Mouse (Mus musculus): Measurements from ENCODE around the gene Zbtb7a. TPM values are rescaled to one million over a fixed set of nuclear protein-coding genes. Genes with fewer than 3 reads are reported as not detected.
A peak's percentile ranks its signal among the peaks of the same experiment; 100 is the strongest.

Gene Zbtb7a
- 15.3 and 16.2 TPM in 2 replicates for polyA plus RNA-seq (2015; fragmentation: Nextera tagmentation; extraction: Ambion mirVana)

DNA sequence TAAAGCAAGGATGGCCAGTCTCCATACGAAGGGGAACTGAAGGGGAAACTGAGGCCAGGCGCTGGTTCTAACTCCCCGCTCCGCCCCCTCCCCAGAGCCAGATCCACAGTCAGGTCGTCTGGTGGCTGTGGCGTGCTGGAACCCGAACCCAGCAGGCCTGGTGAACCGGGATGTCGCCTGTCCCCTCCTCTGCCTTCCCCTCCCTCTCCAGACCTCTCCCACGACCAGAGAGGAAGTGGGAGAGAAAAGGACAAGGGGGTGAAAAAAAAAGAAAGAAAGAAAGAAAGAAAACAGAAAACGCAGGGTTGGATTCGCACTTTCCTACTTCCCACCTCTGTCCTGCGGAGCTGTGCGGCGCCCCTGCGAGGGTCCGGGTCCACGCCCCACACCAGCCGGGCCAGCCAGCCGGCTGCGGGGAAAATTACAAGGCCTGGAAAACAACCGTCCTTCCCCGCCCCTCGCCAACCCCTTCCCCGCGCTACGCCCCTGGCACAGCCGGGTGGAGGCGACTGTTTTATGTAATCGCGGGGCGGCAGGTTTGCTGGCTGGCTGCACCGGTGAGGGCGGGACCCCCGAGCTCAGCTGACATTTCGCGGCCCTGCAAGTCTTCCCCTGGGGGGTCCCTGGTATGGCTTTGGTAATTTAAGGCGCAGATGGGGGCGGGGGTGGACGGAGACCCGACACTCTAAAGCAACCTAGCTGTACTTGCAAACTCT lies at the start of gene Zbtb7a:
Zbtb7a (plus strand) TSS at position 255 of the 716 bp plus-strand sequence.
- no peaks in the 10 kb centered on the region for H3K36me3 ChIP-seq
- no peaks in the 10 kb centered on the region for H3K9me3 ChIP-seq
- peaks cover 35% of the 10 kb centered on the region for H3K4me1 ChIP-seq (replicated peaks)
- H3K4me2 ChIP-seq: peak within 1 kb of the TSS; percentile 97
- no peak for ATAC-seq (ENCODE audit: low FRiP score, low read depth)
- peak within 1 kb of the TSS; percentile 96 for H3K4me3 ChIP-seq
- peak within 1 kb of the TSS; percentile 98 for H3K27ac ChIP-seq (replicated peaks)
- WGBS: 1% methylated on average over 40 of the region's 41 CpGs
- H3K9ac ChIP-seq: peak within 1 kb of the TSS; percentile 96
- peaks cover 40% of the 10 kb centered on the region for H3K27me3 ChIP-seq

DNA sequence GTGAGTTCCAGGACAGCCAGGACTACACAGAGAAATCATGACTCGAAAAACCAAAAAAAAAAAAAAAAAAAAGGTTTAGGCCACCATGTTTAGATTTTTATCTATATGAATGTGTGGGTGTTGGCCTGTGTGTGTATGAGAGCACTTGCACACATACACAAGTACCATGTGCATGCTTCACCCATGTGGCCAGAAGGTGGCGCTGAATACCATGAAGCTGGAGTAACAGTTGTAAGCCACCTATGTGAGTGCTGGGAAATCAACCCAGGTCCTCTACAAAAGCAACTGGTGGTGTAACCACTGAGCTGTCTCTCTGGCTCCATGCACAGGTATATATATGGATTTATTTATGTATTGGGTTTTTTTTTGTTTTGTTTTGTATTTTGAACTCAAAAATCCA lies 48.0 kb upstream of the Zbtb7a start:
- WGBS: 52% methylated on average over 2 of the region's 2 CpGs
- Histone ChIP-seq H3K27me3 (no peaks in the 10 kb centered on the region), H3K4me2 (no peak overlapping the region), H3K4me3 (no peak overlapping the region), H3K27ac (replicated peaks) (no peak overlapping the region), H3K36me3 (peaks cover 9% of the 10 kb centered on the region), H3K4me1 (replicated peaks) (0 out of 2 replicates have a peak, but pooled peaks cover 6% of the 10 kb centered on the region), H3K9ac (no peak overlapping the region), H3K9me3 (no peaks in the 10 kb centered on the region)
- no peak for ATAC-seq (ENCODE audit: low FRiP score, low read depth)

DNA sequence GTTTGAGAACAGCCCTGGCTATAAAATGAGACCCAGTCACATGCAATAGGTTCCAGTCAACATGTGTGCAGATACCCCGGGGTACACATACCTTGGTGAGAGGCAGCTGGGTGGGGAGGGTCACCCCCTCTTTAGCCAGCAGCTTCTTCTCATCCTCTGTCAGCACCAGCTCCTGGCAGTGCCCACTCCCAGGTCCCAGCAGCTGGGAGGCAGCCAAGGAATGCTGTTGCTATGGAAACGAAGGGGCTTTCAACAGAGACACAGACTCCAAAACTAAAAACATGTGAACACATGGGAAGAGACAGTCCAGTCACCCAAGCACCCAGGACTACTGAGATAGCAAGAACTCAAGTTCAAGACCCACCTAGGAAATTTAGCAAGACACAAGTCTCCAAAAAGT lies 45.8 kb upstream of the Zbtb7a start:
- no peaks in the 10 kb centered on the region for H3K9me3 ChIP-seq
- 0 out of 2 replicates have a peak, but pooled peaks cover 6% of the 10 kb centered on the region for H3K4me1 ChIP-seq (replicated peaks)
- no peaks in the 10 kb centered on the region for H3K27me3 ChIP-seq
- H3K4me3 ChIP-seq: no peak overlapping the region
- 57% methylated on average over 2 of the region's 2 CpGs for WGBS
- H3K36me3 ChIP-seq: no peaks in the 10 kb centered on the region
- no peak overlapping the region for H3K27ac ChIP-seq (replicated peaks)
- no peak overlapping the region for H3K9ac ChIP-seq
- no peak overlapping the region for H3K4me2 ChIP-seq
- ATAC-seq (ENCODE audit: low FRiP score, low read depth): 0 out of 2 replicates have a peak, but pooled peaks have one; percentile 29

DNA sequence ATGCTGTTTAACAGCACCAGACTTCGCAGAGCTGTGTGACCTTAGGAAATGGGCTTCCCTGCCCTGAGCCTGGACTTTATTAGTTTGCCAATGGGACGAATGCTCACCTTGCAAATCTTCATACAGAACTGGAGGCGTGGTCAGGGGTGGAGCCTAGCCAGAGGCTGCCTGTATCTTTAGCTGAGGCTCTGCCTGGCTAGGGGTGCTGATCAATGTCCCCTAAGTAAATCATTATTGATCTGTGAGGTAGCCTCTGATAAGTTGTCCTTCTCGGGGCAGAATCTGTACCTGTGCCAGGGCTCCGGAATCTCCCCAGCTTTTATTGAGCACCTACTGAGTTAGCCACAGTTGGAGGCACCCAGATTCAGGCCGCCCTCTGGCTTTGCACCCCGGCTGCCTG lies 44.4 kb upstream of the Zbtb7a start:
- Histone ChIP-seq H3K4me3 (no peak overlapping the region), H3K4me2 (no peak overlapping the region), H3K27me3 (no peaks in the 10 kb centered on the region), H3K9ac (no peak overlapping the region), H3K9me3 (no peaks in the 10 kb centered on the region), H3K36me3 (no peaks in the 10 kb centered on the region), H3K4me1 (replicated peaks) (0 out of 2 replicates have a peak, but pooled peaks cover 6% of the 10 kb centered on the region), H3K27ac (replicated peaks) (no peak overlapping the region)
- no peak for ATAC-seq (ENCODE audit: low FRiP score, low read depth)
- 84% methylated on average over 7 of the region's 7 CpGs for WGBS

DNA sequence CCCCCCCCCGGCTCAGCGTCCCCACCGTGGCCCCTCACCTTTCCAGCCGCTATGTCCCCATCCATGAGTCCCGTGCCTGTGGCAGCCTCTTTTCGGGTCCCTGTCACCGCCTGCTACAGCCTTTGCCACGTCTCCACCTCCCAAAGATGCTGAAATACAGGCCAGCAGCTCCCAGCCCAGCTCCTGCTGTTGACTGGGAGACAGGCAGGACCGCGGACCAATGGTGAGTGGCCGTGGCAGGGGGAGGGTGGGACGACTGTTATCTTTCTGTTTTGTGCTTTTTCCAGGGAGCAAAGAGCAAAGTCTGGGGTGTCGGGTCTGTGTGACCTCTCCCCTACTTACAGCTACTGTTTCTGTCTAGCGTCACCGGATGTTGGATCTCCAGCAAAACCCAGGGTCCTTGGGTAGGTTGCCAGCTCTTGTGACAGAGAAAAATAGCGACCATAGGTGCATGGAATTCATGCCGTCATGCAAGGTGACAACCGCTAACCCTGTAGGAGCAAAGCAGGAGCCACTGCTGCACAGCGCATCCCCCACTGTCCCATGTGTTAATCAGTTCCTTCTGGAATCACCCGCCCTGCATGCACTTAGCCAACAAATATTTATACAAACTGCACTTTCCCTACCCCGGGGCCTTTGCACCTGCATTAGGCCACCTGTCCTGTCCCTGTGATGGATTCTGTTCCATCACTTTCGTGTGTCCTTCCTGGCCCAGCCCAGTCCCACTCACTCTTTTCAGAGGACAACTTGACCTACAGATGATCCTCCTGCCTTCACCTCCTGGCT lies 42.4 kb upstream of the Zbtb7a start:
- 0 out of 2 replicates have a peak, but pooled peaks cover 6% of the 10 kb centered on the region for H3K4me1 ChIP-seq (replicated peaks)
- no peak overlapping the region for H3K4me3 ChIP-seq
- WGBS: 58% methylated on average over 22 of the region's 22 CpGs
- H3K27me3 ChIP-seq: no peaks in the 10 kb centered on the region
- no peaks in the 10 kb centered on the region for H3K36me3 ChIP-seq
- H3K4me2 ChIP-seq: no peak overlapping the region
- H3K9me3 ChIP-seq: no peaks in the 10 kb centered on the region
- no peak overlapping the region for H3K27ac ChIP-seq (replicated peaks)
- ATAC-seq (ENCODE audit: low FRiP score, low read depth): no peak
- H3K9ac ChIP-seq: no peak overlapping the region

DNA sequence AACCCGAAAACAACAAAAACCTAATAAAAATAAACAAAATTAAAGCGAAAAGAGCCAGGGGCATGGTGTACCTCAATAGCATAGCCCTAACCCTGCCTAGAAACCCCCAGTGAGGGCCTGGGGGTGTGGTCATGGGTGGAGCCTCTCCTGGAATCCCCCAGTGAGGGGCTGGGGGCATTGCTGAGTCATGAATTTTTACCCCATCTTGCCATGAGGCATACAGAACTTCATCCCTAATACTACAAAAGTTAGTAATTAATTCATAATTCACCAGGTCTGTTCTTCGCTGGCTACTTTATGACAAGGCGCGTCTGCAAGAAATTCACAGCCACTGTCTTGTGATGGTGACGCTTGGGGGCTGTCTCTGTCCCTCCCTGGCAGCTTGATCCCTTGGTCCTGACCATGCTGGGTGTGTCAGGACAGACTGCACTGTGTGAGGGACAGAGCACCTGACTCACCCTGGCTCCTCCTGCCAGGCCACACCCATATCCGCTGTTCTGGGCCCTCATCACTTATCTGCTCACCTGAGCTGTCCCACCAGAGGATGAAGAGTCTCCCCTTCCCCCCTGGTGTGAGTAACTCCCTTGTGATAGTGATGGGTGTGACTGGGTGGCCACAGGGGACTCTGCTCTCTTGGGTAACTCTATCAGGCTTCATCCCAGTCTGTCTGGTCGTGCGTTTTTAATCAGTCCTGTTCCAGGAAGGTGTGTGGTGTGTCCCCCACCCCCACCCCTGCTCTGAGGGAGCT lies 39.9 kb upstream of the Zbtb7a start:
- 60% methylated on average over 9 of the region's 9 CpGs for WGBS
- H3K27ac ChIP-seq (replicated peaks): no peak overlapping the region
- no peaks in the 10 kb centered on the region for H3K4me1 ChIP-seq (replicated peaks)
- H3K4me3 ChIP-seq: no peak overlapping the region
- H3K9ac ChIP-seq: no peak overlapping the region
- H3K27me3 ChIP-seq: no peaks in the 10 kb centered on the region
- ATAC-seq (ENCODE audit: low FRiP score, low read depth): no peak
- no peaks in the 10 kb centered on the region for H3K36me3 ChIP-seq
- H3K4me2 ChIP-seq: no peak overlapping the region
- no peaks in the 10 kb centered on the region for H3K9me3 ChIP-seq

DNA sequence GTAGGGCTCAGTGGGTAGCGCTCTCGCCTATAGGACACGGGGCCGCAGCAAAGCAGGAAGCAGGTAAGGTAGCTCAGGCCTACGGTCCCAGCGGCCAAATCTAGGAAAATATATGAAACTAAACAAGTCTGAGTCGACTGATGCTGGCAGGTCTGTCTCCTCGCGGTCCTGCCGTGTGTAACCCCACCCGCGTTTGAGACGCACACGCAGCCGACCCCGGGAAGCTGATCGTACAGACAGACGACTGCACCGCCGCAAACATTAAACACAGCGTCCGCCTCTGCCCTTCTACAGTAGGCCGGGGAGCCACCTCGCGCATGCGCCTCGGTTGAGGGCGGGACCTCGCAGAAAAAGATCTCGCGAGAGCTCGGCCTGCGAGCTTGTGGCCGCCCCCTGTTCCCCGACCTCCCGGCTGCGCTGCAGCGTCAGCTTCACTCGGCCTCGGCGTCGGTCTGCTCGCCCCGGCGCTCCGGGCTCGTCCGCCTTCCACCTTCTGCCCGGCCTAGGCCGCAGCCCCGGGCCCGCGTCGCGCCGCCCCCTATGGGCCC lies 29.4 kb upstream of the Zbtb7a start, which contains the start of gene Map2k2:
Map2k2 (plus strand) TSS at position 351 of the 548 bp plus-strand sequence.
- peak within 1 kb of the TSS; percentile 98 for H3K27ac ChIP-seq (replicated peaks)
- H3K36me3 ChIP-seq: peaks cover 23% of the 10 kb centered on the region
- peaks cover 26% of the 10 kb centered on the region for H3K4me1 ChIP-seq (replicated peaks)
- ATAC-seq (ENCODE audit: low FRiP score, low read depth): peak; percentile 95
- H3K27me3 ChIP-seq: no peaks in the 10 kb centered on the region
- no peaks in the 10 kb centered on the region for H3K9me3 ChIP-seq
- peak within 1 kb of the TSS; percentile 79 for H3K4me3 ChIP-seq
- H3K9ac ChIP-seq: peak within 1 kb of the TSS; percentile 98
- WGBS: 0% methylated on average over 52 of the region's 56 CpGs
- peak within 1 kb of the TSS; percentile 88 for H3K4me2 ChIP-seq

DNA sequence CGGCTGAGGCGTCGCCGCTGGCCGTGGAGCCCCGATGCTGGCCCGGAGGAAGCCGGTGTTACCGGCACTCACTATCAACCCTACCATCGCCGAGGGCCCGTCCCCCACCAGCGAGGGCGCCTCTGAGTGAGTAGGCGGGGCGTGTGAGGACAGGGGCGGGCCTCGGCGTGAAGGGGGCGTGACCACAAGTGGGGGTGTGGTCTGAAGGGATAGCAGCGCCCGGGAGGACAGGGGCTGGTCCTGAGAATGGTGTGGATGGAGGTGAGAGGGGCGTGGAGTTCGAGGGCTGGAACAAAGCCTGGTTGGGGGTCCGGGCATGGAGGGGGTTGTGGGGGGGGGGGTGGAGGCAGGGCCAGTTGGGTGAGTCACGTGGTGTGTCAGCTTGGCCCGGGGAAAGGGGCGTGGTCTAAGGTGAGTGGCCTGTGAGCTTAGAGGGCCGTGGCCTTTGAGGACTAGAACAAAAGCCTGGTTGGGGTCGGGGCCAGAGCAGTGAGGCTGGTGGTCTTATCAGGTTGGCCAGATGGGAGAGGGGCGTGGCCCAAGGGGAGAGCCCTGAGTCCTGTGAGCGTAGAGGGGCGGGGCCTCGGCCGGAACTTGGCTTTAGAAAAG lies 28.8 kb upstream of the Zbtb7a start:
- peak; percentile 90 for ATAC-seq (ENCODE audit: low FRiP score, low read depth)
- Histone ChIP-seq H3K4me1 (replicated peaks) (peaks cover 26% of the 10 kb centered on the region), H3K36me3 (peaks cover 29% of the 10 kb centered on the region), H3K9ac (peak overlapping the region; percentile 98), H3K4me2 (peak overlapping the region; percentile 88), H3K27ac (replicated peaks) (peak overlapping the region; percentile 98), H3K4me3 (peak overlapping the region; percentile 79), H3K27me3 (no peaks in the 10 kb centered on the region), H3K9me3 (no peaks in the 10 kb centered on the region)
- under 1% methylated on average over 34 of the region's 35 CpGs for WGBS

DNA sequence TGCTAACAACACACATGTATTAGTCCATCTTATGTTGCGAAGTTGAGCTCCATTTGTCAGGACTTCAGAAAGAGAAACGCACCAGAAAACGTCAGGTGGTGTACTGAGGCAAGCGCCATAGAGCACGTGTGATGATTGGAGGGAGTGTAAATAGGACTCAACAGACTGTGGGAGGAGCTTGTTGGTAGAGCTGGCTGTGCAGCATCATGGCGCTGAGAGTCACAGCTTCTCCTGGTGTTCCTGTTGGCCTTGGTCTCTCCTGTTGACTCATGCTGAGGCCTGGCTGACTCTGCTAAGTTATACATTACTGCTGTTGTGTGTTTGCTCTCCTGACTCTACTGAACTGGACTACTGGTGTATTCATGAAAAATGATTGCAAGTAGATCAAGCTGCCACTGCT lies 22.1 kb upstream of the Zbtb7a start:
- no peak overlapping the region for H3K9ac ChIP-seq
- no peaks in the 10 kb centered on the region for H3K9me3 ChIP-seq
- no peak overlapping the region for H3K4me3 ChIP-seq
- H3K4me1 ChIP-seq (replicated peaks): peaks cover 1% of the 10 kb centered on the region; the same call in 1 of the 2 replicates
- H3K27me3 ChIP-seq: no peaks in the 10 kb centered on the region
- no peak overlapping the region for H3K4me2 ChIP-seq
- H3K36me3 ChIP-seq: peaks cover 83% of the 10 kb centered on the region
- 92% methylated on average over 6 of the region's 6 CpGs for WGBS
- no peak overlapping the region for H3K27ac ChIP-seq (replicated peaks)
- ATAC-seq (ENCODE audit: low FRiP score, low read depth): no peak

DNA sequence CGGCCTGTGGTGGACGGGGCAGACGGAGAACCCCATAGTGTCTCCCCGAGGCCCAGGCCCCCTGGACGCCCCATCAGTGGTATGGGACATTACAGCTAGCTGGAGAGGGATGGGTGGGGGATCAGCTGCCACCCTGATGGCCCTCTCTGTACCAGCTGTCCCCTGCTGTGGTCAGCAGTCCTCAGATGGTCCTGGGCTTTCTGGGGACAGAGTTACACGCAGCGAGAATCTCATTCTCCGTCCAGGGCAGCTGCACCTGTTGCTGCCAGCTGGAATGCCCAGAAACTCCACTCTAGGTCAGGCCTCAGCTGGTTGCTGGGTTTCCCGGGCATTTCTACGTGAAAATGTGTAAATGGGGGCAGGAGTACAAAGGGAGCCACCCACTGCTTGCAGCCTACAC lies 15.4 kb upstream of the Zbtb7a start:
- no peak overlapping the region for H3K27ac ChIP-seq (replicated peaks)
- H3K9ac ChIP-seq: no peak overlapping the region
- no peak overlapping the region for H3K4me3 ChIP-seq
- H3K4me1 ChIP-seq (replicated peaks): no peaks in the 10 kb centered on the region
- no peaks in the 10 kb centered on the region for H3K9me3 ChIP-seq
- H3K4me2 ChIP-seq: no peak overlapping the region
- peaks cover 84% of the 10 kb centered on the region for H3K36me3 ChIP-seq
- 93% methylated on average over 10 of the region's 10 CpGs for WGBS
- H3K27me3 ChIP-seq: no peaks in the 10 kb centered on the region
- no peak for ATAC-seq (ENCODE audit: low FRiP score, low read depth)

DNA sequence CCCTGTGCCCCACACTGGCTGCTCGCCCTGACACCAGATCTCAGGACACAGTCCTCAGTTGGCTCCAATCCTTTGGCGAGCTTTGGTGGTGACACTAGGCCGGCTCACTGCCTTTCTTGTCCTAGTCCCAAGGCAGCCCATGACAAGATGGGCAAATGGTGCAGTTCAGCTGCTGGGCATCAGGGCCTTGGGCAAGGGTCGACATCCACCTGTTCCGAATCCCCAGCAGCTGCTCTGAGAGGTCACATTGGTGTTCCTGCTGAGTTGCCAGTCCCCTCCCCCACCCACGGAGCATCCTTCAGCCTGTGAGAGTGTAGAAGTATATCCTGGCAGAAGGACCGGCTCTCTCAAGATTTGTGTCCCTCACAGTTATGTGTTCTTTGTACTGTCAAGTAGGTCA lies 14.4 kb upstream of the Zbtb7a start:
- H3K27me3 ChIP-seq: no peaks in the 10 kb centered on the region
- H3K27ac ChIP-seq (replicated peaks): no peak overlapping the region
- H3K36me3 ChIP-seq: peaks cover 75% of the 10 kb centered on the region
- no peak overlapping the region for H3K4me3 ChIP-seq
- H3K4me2 ChIP-seq: no peak overlapping the region
- no peak for ATAC-seq (ENCODE audit: low FRiP score, low read depth)
- WGBS: 82% methylated on average over 7 of the region's 7 CpGs
- no peaks in the 10 kb centered on the region for H3K4me1 ChIP-seq (replicated peaks)
- H3K9me3 ChIP-seq: no peaks in the 10 kb centered on the region
- no peak overlapping the region for H3K9ac ChIP-seq

All from hindbrain, embryonic 15.5 days (tissue).